Mouse (Mus musculus): ENCODE results near the gene Tmem184b. TPM values are rescaled to one million over a fixed set of nuclear protein-coding genes. Genes with fewer than 3 reads are reported as not detected.
A peak's percentile ranks its signal among the peaks of the same experiment; 100 is the strongest.

The Tmem184b gene
- polyA plus RNA-seq (2014; fragmentation: Nextera tagmentation; extraction: Ambion mirVana), result 53.0 and 56.6 TPM in 2 replicates

DNA sequence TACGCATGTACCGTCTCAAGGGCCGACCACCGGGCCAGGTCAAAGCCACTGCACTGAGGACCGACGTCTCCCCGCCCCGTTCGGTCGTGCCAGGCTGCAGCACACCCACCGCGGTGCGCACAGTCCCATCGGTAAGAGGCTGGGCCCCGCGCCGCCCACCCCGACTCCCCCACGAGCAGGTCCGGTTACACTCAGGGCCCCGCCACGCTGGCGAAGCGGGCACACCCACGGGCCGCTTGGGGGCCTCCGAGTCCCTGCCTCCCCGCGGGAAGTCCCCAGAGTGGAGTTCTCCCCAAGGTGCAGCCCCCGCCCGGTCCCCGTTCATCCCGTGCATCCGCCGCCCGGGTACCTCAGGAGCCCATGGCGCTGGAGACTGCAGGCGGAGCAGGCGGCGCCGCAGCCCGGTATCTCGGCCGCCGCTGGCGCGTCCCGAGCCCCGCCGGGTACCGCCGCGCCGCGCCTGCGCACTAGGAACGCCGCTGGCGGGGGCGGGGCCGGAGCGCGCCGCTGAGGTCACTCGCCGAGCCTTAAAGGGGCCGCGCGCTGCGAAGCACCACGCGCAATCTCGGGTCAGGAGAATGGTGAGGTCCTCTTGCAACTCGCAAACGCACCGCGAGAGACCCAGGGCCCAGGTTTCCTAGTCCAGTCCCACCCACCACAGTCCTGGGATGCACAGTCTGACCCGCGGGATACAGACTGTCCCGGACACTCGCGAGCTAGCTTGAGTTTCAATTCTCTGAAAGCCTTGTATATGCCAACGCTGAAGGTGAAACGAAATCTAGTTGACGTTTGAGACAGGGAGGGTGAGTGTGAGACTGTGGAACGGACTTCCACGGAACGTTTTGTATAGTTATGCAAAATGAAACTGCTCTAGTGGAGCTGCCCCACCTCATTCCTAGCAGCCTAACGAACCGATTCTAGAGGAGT lies at the start of gene Tmem184b:
Tmem184b (minus strand) TSS at position 734 of the 927 bp plus-strand sequence.
- Histone ChIP-seq H3K4me1 (replicated peaks; ENCODE audit: control insufficient read depth, insufficient read depth, low read length) (peaks cover 30% of the 10 kb centered on the region), H3K27ac (ENCODE audit: low read depth) (peak within 1 kb of the TSS; percentile 62; the same call in 1 of the 2 replicates), H3K27me3 (replicated peaks; ENCODE audit: control insufficient read depth, insufficient read depth, low read length) (peaks cover 11% of the 10 kb centered on the region; the same call in 1 of the 2 replicates), H3K4me3 (ENCODE audit: low read depth, low read length) (peak within 1 kb of the TSS; percentile 90), H3K9me3 (ENCODE audit: control insufficient read depth, low read length) (no peaks in the 10 kb centered on the region), H3K4me2 (ENCODE audit: low read length) (peak within 1 kb of the TSS; percentile 70), H3K36me3 (ENCODE audit: control insufficient read depth, insufficient read depth, low read length) (no peaks in the 10 kb centered on the region), H3K9ac (ENCODE audit: low read length) (peak within 1 kb of the TSS; percentile 82)
- ATAC-seq (replicated peaks; ENCODE audit: low FRiP score, low TSS enrichment, low read depth) (peak; percentile 83), DNase-seq (ENCODE audit: low spot score) (peak; percentile 90)
- WGBS, result under 1% methylated on average over 90 of the region's 90 CpGs

DNA sequence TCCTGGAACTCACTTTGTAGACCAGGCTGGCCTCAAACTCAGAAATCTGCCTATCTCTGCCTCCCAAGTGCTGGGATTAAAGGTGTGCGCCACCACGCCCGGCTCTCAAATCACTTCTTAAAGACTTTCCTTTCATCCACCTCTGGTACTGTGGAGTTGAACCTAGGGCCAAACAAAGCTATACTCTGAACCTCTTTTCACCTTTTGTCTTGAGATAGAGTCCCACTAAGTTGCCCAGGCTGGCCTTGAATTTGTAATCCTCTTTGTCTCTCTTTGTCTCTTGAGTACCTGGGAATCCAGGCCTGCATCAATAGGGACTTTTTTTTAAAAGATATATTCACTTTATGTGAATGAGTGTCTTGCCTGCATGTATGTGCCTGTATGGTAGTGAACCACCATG lies 44.7 kb upstream of the Tmem184b start:
- H3K36me3 ChIP-seq (ENCODE audit: control insufficient read depth, insufficient read depth, low read length), result no peaks in the 10 kb centered on the region
- ATAC-seq (replicated peaks; ENCODE audit: low FRiP score, low TSS enrichment, low read depth) (no peak), DNase-seq (ENCODE audit: low spot score) (no peak)
- H3K27ac ChIP-seq (ENCODE audit: low read depth), result no peak overlapping the region
- H3K9ac ChIP-seq (ENCODE audit: low read length), result no peak overlapping the region
- H3K9me3 ChIP-seq (ENCODE audit: control insufficient read depth, low read length), result no peaks in the 10 kb centered on the region
- no peak overlapping the region for H3K4me3 ChIP-seq (ENCODE audit: low read depth, low read length)
- WGBS, result 97% methylated on average over 3 of the region's 3 CpGs
- H3K27me3 ChIP-seq (replicated peaks; ENCODE audit: control insufficient read depth, insufficient read depth, low read length), result no peaks in the 10 kb centered on the region
- no peaks in the 10 kb centered on the region for H3K4me1 ChIP-seq (replicated peaks; ENCODE audit: control insufficient read depth, insufficient read depth, low read length)
- H3K4me2 ChIP-seq (ENCODE audit: low read length), result no peak overlapping the region

DNA sequence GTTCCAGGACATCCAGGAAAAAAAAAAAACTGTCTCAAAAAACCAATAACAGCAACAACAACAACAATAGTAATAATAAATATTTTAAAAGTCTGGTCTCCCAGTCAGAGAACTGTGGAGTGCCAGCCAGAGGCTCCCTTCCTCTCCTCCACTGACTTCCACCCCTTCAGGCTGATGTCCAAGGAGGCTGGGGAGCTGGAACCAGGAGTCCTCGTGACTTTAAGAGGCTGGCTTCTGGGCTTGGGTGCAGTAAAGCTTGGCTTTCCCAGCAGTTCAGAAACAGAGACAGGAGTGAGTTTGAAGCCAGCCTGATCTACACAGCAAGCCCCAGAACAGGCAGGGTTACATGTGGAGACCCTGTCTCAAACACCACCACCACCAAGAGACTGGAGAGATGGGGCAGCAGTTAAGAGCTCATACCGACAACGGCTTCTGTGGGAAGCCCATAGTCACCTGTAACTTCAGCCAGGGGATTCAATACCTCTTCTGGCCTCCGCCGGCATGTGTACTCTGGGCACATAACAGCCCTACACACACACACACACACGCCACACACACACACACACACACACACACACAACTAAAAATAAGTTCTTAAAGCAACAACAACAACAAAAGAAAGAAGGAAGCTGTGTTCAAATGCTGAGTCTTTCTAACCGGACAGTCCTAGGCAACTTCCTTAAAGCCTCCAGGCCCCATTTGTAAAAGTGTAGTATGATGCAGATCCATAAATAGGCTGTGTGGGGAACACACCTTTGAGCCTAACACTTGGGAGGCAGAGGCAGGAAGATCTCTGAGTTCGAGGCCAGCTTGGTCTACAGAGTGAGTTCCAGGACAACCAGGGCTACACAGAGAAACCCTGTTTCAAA lies 42.7 kb upstream of the Tmem184b start:
- H3K4me3 ChIP-seq (ENCODE audit: low read depth, low read length), result no peak overlapping the region
- no peaks in the 10 kb centered on the region for H3K36me3 ChIP-seq (ENCODE audit: control insufficient read depth, insufficient read depth, low read length)
- no peaks in the 10 kb centered on the region for H3K9me3 ChIP-seq (ENCODE audit: control insufficient read depth, low read length)
- no peak overlapping the region for H3K4me2 ChIP-seq (ENCODE audit: low read length)
- no peak overlapping the region for H3K9ac ChIP-seq (ENCODE audit: low read length)
- H3K4me1 ChIP-seq (replicated peaks; ENCODE audit: control insufficient read depth, insufficient read depth, low read length), result peaks cover 7% of the 10 kb centered on the region; the same call in 1 of the 2 replicates
- DNase-seq (ENCODE audit: low spot score), result no peak
- no peak for ATAC-seq (replicated peaks; ENCODE audit: low FRiP score, low TSS enrichment, low read depth)
- no peaks in the 10 kb centered on the region for H3K27me3 ChIP-seq (replicated peaks; ENCODE audit: control insufficient read depth, insufficient read depth, low read length)
- WGBS, result 77% methylated on average over 8 of the region's 8 CpGs
- H3K27ac ChIP-seq (ENCODE audit: low read depth), result no peak overlapping the region

- no peak overlapping the region for H3K27ac ChIP-seq (ENCODE audit: low read depth)
- peaks cover 27% of the 10 kb centered on the region for H3K4me1 ChIP-seq (replicated peaks; ENCODE audit: control insufficient read depth, insufficient read depth, low read length)
- ATAC-seq (replicated peaks; ENCODE audit: low FRiP score, low TSS enrichment, low read depth) (no peak), DNase-seq (ENCODE audit: low spot score) (no peak)
- H3K4me2 ChIP-seq (ENCODE audit: low read length), result no peak overlapping the region
- WGBS, result 58% methylated on average over 7 of the region's 7 CpGs
- H3K9me3 ChIP-seq (ENCODE audit: control insufficient read depth, low read length), result no peaks in the 10 kb centered on the region
- no peaks in the 10 kb centered on the region for H3K27me3 ChIP-seq (replicated peaks; ENCODE audit: control insufficient read depth, insufficient read depth, low read length)
- H3K4me3 ChIP-seq (ENCODE audit: low read depth, low read length), result no peak overlapping the region
- no peak overlapping the region for H3K9ac ChIP-seq (ENCODE audit: low read length)
- no peaks in the 10 kb centered on the region for H3K36me3 ChIP-seq (ENCODE audit: control insufficient read depth, insufficient read depth, low read length)
Measured at GRCm38 (mm10) chr15:79443856-79444410, 40.6 kb upstream of the Tmem184b start.

DNA sequence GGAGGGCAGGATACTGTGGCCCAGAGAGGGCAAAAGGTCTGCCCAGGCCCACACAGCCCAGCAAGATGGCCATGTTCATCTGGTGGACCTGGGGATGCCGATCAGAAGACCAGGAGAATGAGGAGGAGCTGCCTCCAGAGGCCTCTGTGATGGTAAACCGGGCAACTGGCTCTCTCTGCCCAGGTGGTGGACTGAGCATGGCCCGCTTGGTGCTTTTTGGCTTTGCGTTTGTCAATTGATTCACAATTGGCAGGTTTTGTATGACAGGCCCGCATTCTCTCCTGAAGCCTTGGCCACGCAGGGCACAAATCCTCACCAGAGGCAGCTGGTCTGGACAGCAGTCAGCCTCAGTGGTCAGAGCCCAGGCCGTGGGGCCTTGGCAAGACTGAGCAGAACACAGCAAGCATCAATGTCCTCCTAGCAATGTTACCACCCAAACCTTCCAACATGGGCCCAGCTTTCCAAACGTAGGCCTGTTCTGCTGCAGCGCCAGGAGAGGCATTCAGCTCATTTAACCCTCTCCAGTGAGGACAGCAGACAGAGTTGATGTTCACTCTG lies 39.7 kb upstream of the Tmem184b start:
- no peaks in the 10 kb centered on the region for H3K27me3 ChIP-seq (replicated peaks; ENCODE audit: control insufficient read depth, insufficient read depth, low read length)
- no peak overlapping the region for H3K4me3 ChIP-seq (ENCODE audit: low read depth, low read length)
- peaks cover 5% of the 10 kb centered on the region for H3K36me3 ChIP-seq (ENCODE audit: control insufficient read depth, insufficient read depth, low read length)
- no peaks in the 10 kb centered on the region for H3K9me3 ChIP-seq (ENCODE audit: control insufficient read depth, low read length)
- H3K4me2 ChIP-seq (ENCODE audit: low read length), result no peak overlapping the region
- H3K4me1 ChIP-seq (replicated peaks; ENCODE audit: control insufficient read depth, insufficient read depth, low read length), result peaks cover 36% of the 10 kb centered on the region
- WGBS, result 76% methylated on average over 9 of the region's 9 CpGs
- no peak for ATAC-seq (replicated peaks; ENCODE audit: low FRiP score, low TSS enrichment, low read depth)
- H3K27ac ChIP-seq (ENCODE audit: low read depth), result no peak overlapping the region
- H3K9ac ChIP-seq (ENCODE audit: low read length), result no peak overlapping the region
- DNase-seq (ENCODE audit: low spot score), result no peak

DNA sequence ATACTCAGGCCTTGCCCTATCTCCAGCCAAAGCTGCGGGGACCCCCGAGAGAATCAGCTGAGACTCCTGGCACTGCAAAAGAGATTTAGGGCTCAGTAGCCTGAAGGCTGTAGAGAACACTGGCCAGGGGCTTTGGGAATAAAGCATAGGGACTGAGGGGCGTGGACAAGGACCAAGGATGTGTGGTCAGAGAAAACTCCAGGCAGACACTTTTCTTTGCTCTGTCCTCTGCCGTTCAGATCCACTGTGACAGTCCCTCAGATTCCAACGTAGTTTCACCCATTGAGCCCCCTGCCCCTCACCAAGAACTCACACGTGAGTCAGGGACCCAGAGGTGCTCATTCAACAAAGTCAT lies 38.9 kb upstream of the Tmem184b start:
- H3K9ac ChIP-seq (ENCODE audit: low read length), result peak overlapping the region; percentile 99
- DNase-seq (ENCODE audit: low spot score) (no peak), ATAC-seq (replicated peaks; ENCODE audit: low FRiP score, low TSS enrichment, low read depth) (peak; percentile 2; the same call in 1 of the 2 replicates)
- peaks cover 13% of the 10 kb centered on the region for H3K36me3 ChIP-seq (ENCODE audit: control insufficient read depth, insufficient read depth, low read length)
- 6% methylated on average over 6 of the region's 6 CpGs for WGBS
- no peaks in the 10 kb centered on the region for H3K27me3 ChIP-seq (replicated peaks; ENCODE audit: control insufficient read depth, insufficient read depth, low read length)
- H3K4me2 ChIP-seq (ENCODE audit: low read length), result peak overlapping the region; percentile 90
- peak overlapping the region; percentile 83 for H3K4me3 ChIP-seq (ENCODE audit: low read depth, low read length)
- peak overlapping the region; percentile 93 for H3K27ac ChIP-seq (ENCODE audit: low read depth)
- H3K4me1 ChIP-seq (replicated peaks; ENCODE audit: control insufficient read depth, insufficient read depth, low read length), result peaks cover 43% of the 10 kb centered on the region
- no peaks in the 10 kb centered on the region for H3K9me3 ChIP-seq (ENCODE audit: control insufficient read depth, low read length)

GRCm38 (mm10) chr15:79441331-79442256 lies 38.2 kb upstream of the Tmem184b start:
- ATAC-seq (replicated peaks; ENCODE audit: low FRiP score, low TSS enrichment, low read depth), result peak; percentile 67
- H3K9ac ChIP-seq (ENCODE audit: low read length), result peak overlapping the region; percentile 99
- under 1% methylated on average over 80 of the region's 107 CpGs for WGBS
- H3K27ac ChIP-seq (ENCODE audit: low read depth), result peak overlapping the region; percentile 93
- H3K27me3 ChIP-seq (replicated peaks; ENCODE audit: control insufficient read depth, insufficient read depth, low read length), result no peaks in the 10 kb centered on the region
- peaks cover 50% of the 10 kb centered on the region for H3K4me1 ChIP-seq (replicated peaks; ENCODE audit: control insufficient read depth, insufficient read depth, low read length)
- H3K4me2 ChIP-seq (ENCODE audit: low read length), result peak overlapping the region; percentile 90
- peak overlapping the region; percentile 83 for H3K4me3 ChIP-seq (ENCODE audit: low read depth, low read length)
- no peaks in the 10 kb centered on the region for H3K9me3 ChIP-seq (ENCODE audit: control insufficient read depth, low read length)
- peaks cover 20% of the 10 kb centered on the region for H3K36me3 ChIP-seq (ENCODE audit: control insufficient read depth, insufficient read depth, low read length)
- peak; percentile 88 for DNase-seq (ENCODE audit: low spot score)

All from intestine, embryonic 14.5 days (tissue).